In the genomic region with DNA sequence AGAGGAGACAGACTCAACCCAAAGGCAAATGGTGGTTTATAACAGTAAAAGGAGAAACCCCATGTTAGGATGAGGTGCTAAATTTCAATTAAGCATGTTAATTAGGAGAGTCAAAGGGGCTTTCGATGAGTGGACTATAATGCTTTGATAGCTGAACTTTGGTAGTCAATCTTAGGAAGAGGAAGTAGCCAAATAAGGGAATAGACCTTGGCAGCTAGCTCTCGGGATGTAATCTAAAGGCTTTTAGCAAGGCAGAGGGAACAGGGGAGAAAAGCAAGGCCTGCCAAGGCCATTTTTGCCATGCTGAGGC, we compare ENCODE assay signal across 14 mouse cellular contexts.
"Had no signal": no experiment of that assay in that cellular context is flagged by ENCODE, and none has a peak within 500 bp of the region (broad histone marks: within the 10 kb centered on the region; RNA-seq: fewer than 3 reads in every experiment).

No protein-coding gene starts in this region.

- DNase-seq: cerebellum, adult 9-10 months; cerebellum, adult 9-11 months; cerebellum, postnatal 14 days; cerebellum, postnatal 25 days; cerebellum, postnatal 36 days; embryo, embryonic 11 days; forebrain, postnatal 0 days; gastrocnemius, adult 2 months; gastrocnemius, postnatal 10 days; gastrocnemius, postnatal 14 days; gastrocnemius, postnatal 25 days; gastrocnemius, postnatal 36 days; heart, adult 18-20 months; heart, adult 2 months had no signal
